Mouse (Mus musculus) ES-E14 (cell line): ENCODE results near the gene Hist1h4j.

ENCODE experiments used
- CHD2 ChIP-seq: IDR thresholded peaks from 2 replicates; pipeline ENCODE4 v1.6.1; 2014; ENCODE audit warnings: mild to moderate bottlenecking, low read depth, low read length, inconsistent platforms
- HCFC1 ChIP-seq: IDR thresholded peaks from 2 replicates; pipeline ENCODE4 v1.6.1; 2012; ENCODE audit warnings: low read length, inconsistent platforms, borderline replicate concordance; ENCODE audit not compliant: insufficient read depth
- MAFK ChIP-seq: IDR thresholded peaks from 2 replicates; pipeline ENCODE4 v1.6.1; 2014; ENCODE audit warnings: mild to moderate bottlenecking, low read depth, low read length, inconsistent platforms; ENCODE audit not compliant: insufficient read depth
- ZC3H11A ChIP-seq: IDR thresholded peaks from 2 replicates; pipeline ENCODE4 v1.6.1; 2012; ENCODE audit warnings: low read depth, mild to moderate bottlenecking, inconsistent platforms, low read length, borderline replicate concordance
- ZNF384 ChIP-seq: IDR thresholded peaks from 2 replicates; pipeline ENCODE4 v1.6.1; 2012; ENCODE audit warnings: low read depth, low read length, inconsistent platforms

- TF ChIP-seq CHD2 (no peak), MAFK (no peak), ZC3H11A (no peak), HCFC1 (no peak), ZNF384 (no peak)
Observed at GRCm38 (mm10) chr13:21733466-21733865, 1.4 kb upstream of the Hist1h4j start.
